Mouse (Mus musculus): ENCODE measurements around the gene Bicd1. TPM values are rescaled to one million over a fixed set of nuclear protein-coding genes. Genes with fewer than 3 reads are reported as not detected.
"Not testable (repeated sequence)": the region's sequence is repeated elsewhere in the genome, so short reads cannot be mapped to it uniquely, and the experiment has no call there.

The Bicd1 gene
- polyA plus RNA-seq (2014; fragmentation: Nextera tagmentation; extraction: Ambion mirVana) = 7.3 and 8.5 TPM in 2 replicates

- Histone ChIP-seq H3K27me3 (ENCODE audit: insufficient read depth, low read length) (no peaks in the 10 kb centered on the region), H3K9me3 (ENCODE audit: low read depth, low read length) (no peaks in the 10 kb centered on the region), H3K36me3 (ENCODE audit: insufficient read depth) (no peaks in the 10 kb centered on the region), H3K4me1 (ENCODE audit: insufficient read depth) (peaks cover 3% of the 10 kb centered on the region; the same call in 1 of the 2 replicates), H3K9ac (peak within 1 kb of the TSS; percentile 58), H3K4me2 (peak within 1 kb of the TSS; percentile 78), H3K4me3 (ENCODE audit: low read depth, low read length) (peak within 1 kb of the TSS; percentile 61), H3K27ac (ENCODE audit: low read depth) (peak within 1 kb of the TSS; percentile 58; the same call in 1 of the 2 replicates)
- no peak for TF ChIP-seq CTCF (IDR thresholded peaks at IDR 0.05; ENCODE audit: low read depth)
- under 1% methylated on average over 30 of the region's 30 CpGs for WGBS
- DNase-seq (peak; percentile 78), ATAC-seq (ENCODE audit: insufficient read depth) (peak; percentile 100)
Observed at GRCm38 (mm10) chr6:149408833-149409332, at the start of gene Bicd1. TSS of gene Bicd1 (plus strand) at chr6:149408886.

GRCm38 (mm10) chr6:149362533-149362932 is 46.2 kb upstream of the Bicd1 start:
- ATAC-seq (ENCODE audit: insufficient read depth); H3K36me3 ChIP-seq (ENCODE audit: insufficient read depth); H3K4me1 ChIP-seq (ENCODE audit: insufficient read depth); H3K4me3 ChIP-seq (ENCODE audit: low read depth, low read length); H3K9ac ChIP-seq; DNase-seq; H3K27ac ChIP-seq (ENCODE audit: low read depth); H3K27me3 ChIP-seq (ENCODE audit: insufficient read depth, low read length); H3K9me3 ChIP-seq (ENCODE audit: low read depth, low read length); H3K4me2 ChIP-seq: not testable (repeated sequence)
- 94% methylated on average over 19 of the region's 20 CpGs for WGBS

- H3K9ac ChIP-seq; H3K4me1 ChIP-seq (ENCODE audit: insufficient read depth); ATAC-seq (ENCODE audit: insufficient read depth); H3K4me3 ChIP-seq (ENCODE audit: low read depth, low read length); H3K4me2 ChIP-seq; H3K36me3 ChIP-seq (ENCODE audit: insufficient read depth); H3K27ac ChIP-seq (ENCODE audit: low read depth); H3K9me3 ChIP-seq (ENCODE audit: low read depth, low read length); H3K27me3 ChIP-seq (ENCODE audit: insufficient read depth, low read length); DNase-seq: not testable (repeated sequence)
- WGBS = 64% methylated on average over 2 of the region's 2 CpGs
Observed at GRCm38 (mm10) chr6:149365975-149366374, 42.7 kb upstream of the Bicd1 start.

GRCm38 (mm10) chr6:149366403-149366802 is 42.3 kb upstream of the Bicd1 start:
- Histone ChIP-seq H3K36me3 (ENCODE audit: insufficient read depth) (no peaks in the 10 kb centered on the region), H3K27me3 (ENCODE audit: insufficient read depth, low read length) (no peaks in the 10 kb centered on the region), H3K9ac (no peak overlapping the region), H3K9me3 (ENCODE audit: low read depth, low read length) (no peaks in the 10 kb centered on the region), H3K4me2 (no peak overlapping the region), H3K27ac (ENCODE audit: low read depth) (no peak overlapping the region), H3K4me1 (ENCODE audit: insufficient read depth) (no peaks in the 10 kb centered on the region), H3K4me3 (ENCODE audit: low read depth, low read length) (no peak overlapping the region)
- no peak for DNase-seq
- ATAC-seq (ENCODE audit: insufficient read depth) = no peak
- no peak for TF ChIP-seq CTCF (IDR thresholded peaks at IDR 0.05; ENCODE audit: low read depth)
- WGBS = 81% methylated on average over 2 of the region's 2 CpGs

GRCm38 (mm10) chr6:149374986-149375457 is 33.7 kb upstream of the Bicd1 start:
- 50% methylated on average over 2 of the region's 2 CpGs for WGBS
- no peak overlapping the region for H3K27ac ChIP-seq (ENCODE audit: low read depth)
- peak; percentile 72 for TF ChIP-seq CTCF (IDR thresholded peaks at IDR 0.05; ENCODE audit: low read depth)
- no peaks in the 10 kb centered on the region for H3K4me1 ChIP-seq (ENCODE audit: insufficient read depth)
- H3K9ac ChIP-seq = no peak overlapping the region
- ATAC-seq (ENCODE audit: insufficient read depth) = peak; percentile 82; the same call in 1 of the 2 replicates
- no peak overlapping the region for H3K4me3 ChIP-seq (ENCODE audit: low read depth, low read length)
- no peaks in the 10 kb centered on the region for H3K36me3 ChIP-seq (ENCODE audit: insufficient read depth)
- peak; percentile 89 for DNase-seq
- H3K27me3 ChIP-seq (ENCODE audit: insufficient read depth, low read length) = no peaks in the 10 kb centered on the region
- no peak overlapping the region for H3K4me2 ChIP-seq
- no peaks in the 10 kb centered on the region for H3K9me3 ChIP-seq (ENCODE audit: low read depth, low read length)

- no peaks in the 10 kb centered on the region for H3K4me1 ChIP-seq (ENCODE audit: insufficient read depth)
- DNase-seq (no peak), ATAC-seq (ENCODE audit: insufficient read depth) (no peak)
- H3K4me3 ChIP-seq (ENCODE audit: low read depth, low read length) = no peak overlapping the region
- no peaks in the 10 kb centered on the region for H3K36me3 ChIP-seq (ENCODE audit: insufficient read depth)
- no peak overlapping the region for H3K9ac ChIP-seq
- H3K27ac ChIP-seq (ENCODE audit: low read depth) = no peak overlapping the region
- WGBS = 76% methylated on average over 2 of the region's 2 CpGs
- H3K9me3 ChIP-seq (ENCODE audit: low read depth, low read length) = no peaks in the 10 kb centered on the region
- H3K4me2 ChIP-seq = no peak overlapping the region
- no peak for TF ChIP-seq CTCF (IDR thresholded peaks at IDR 0.05; ENCODE audit: low read depth)
- no peaks in the 10 kb centered on the region for H3K27me3 ChIP-seq (ENCODE audit: insufficient read depth, low read length)
Observed at GRCm38 (mm10) chr6:149383531-149383930, 25.2 kb upstream of the Bicd1 start.

- 17% methylated on average over 3 of the region's 3 CpGs for WGBS
- Histone ChIP-seq H3K4me3 (ENCODE audit: low read depth, low read length) (no peak overlapping the region), H3K4me1 (ENCODE audit: insufficient read depth) (no peaks in the 10 kb centered on the region), H3K9ac (no peak overlapping the region), H3K27me3 (ENCODE audit: insufficient read depth, low read length) (no peaks in the 10 kb centered on the region), H3K36me3 (ENCODE audit: insufficient read depth) (no peaks in the 10 kb centered on the region), H3K9me3 (ENCODE audit: low read depth, low read length) (no peaks in the 10 kb centered on the region), H3K4me2 (no peak overlapping the region), H3K27ac (ENCODE audit: low read depth) (no peak overlapping the region)
- TF ChIP-seq CTCF (IDR thresholded peaks at IDR 0.05; ENCODE audit: low read depth) = no peak
- DNase-seq (no peak), ATAC-seq (ENCODE audit: insufficient read depth) (no peak)
Observed at GRCm38 (mm10) chr6:149386389-149386788, 22.3 kb upstream of the Bicd1 start.

- not testable (repeated sequence) for H3K4me3 ChIP-seq (ENCODE audit: low read depth, low read length); H3K9me3 ChIP-seq (ENCODE audit: low read depth, low read length); DNase-seq; H3K9ac ChIP-seq; H3K4me2 ChIP-seq; H3K27me3 ChIP-seq (ENCODE audit: insufficient read depth, low read length); H3K27ac ChIP-seq (ENCODE audit: low read depth); H3K4me1 ChIP-seq (ENCODE audit: insufficient read depth); H3K36me3 ChIP-seq (ENCODE audit: insufficient read depth); ATAC-seq (ENCODE audit: insufficient read depth)
- WGBS = 96% methylated on average over 2 of the region's 2 CpGs
Observed at GRCm38 (mm10) chr6:149389626-149390025, 19.1 kb upstream of the Bicd1 start.

Data from lung, embryonic 14.5 days (tissue).